Mouse (Mus musculus) small intestine, adult 10 weeks (tissue): ENCODE results near the gene Slc25a1. TPM values are rescaled to one million over a fixed set of nuclear protein-coding genes. Genes with fewer than 3 reads are reported as not detected.

Experiments used
- polyA plus RNA-seq: library from polyadenylated mRNA; stranded (reverse); fragments of 350-450 nt; fragmentation: Illumina TruSeq; extraction: RNeasy Lipid Tissue Mini Kit (QIAGEN cat#74804); gene quantifications from one replicate; pipeline ENCODE4 v1.2.3, GENCODE M21; 2014; ENCODE audit warnings: low replicate concordance

The Slc25a1 gene
- 11.0 TPM for polyA plus RNA-seq

GRCm38 (mm10) chr16:17928087-17928580 is at the start of gene Slc25a1:
TSS of gene Slc25a1 (minus strand) at chr16:17928219.

GRCm38 (mm10) chr16:17914307-17915249 is 13.4 kb downstream of the Slc25a1 start, which contains the start of gene Gsc2:
TSS of gene Gsc2 (minus strand) at chr16:17915059.

DNA sequence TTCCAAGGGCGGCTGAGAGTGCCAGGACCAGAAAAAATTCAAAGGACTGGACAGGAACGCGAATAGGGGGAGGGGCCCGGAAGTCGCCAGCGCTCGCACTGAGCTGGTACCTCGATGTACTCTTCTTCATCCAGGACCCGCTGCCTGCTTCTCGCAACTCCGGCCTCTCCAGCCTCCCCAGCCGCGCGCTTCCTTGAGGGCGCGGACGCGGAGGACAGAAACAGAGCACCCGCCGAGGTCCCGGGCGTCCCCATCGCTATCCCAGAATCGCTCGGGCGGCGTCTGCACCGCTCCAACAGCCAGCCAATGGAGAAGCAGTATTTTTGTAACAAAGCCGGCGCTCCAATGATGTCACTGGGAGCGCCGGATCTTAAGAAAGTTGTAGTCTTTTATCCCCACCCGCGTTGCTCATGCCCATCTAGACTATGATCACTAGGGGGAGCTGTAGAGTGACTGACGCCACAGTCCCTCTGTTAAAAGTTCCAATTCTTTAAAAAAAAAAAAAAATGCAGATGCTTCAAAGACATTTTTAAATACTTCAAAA is 16.9 kb downstream of the Slc25a1 start, which contains the start of gene Ess2:
Gene Ess2, minus strand, starts transcription at position 297 of the 544 bp plus-strand sequence.

GRCm38 (mm10) chr16:17898462-17898861 is 29.6 kb downstream of the Slc25a1 start, which contains the start of the genes Dgcr2 and Tssk2:
TSS of gene Dgcr2 (minus strand) at chr16:17898562.
TSS of gene Tssk2 (plus strand) at chr16:17898637.

DNA sequence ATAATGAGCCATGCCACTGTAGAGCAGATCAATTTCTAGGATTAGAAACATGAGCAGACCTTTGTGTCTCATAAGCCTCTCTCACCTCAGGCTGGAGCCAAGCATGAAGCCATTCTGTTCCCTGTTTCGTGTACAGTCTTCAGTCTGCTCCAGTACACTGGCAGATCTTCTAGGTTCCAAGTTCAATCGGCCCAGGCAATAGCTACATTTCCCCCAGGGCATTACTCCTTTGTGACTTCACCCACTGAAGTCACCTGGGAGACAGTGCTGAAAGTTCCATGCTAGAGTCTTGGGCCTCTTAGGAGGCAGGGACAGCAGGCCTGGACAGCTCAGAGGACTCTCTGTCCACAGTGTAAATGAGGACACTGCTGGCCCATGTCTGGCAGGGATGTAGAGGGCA is 34.1 kb downstream of the Slc25a1 start, which contains the start of gene Tssk1:
Gene Tssk1, plus strand, starts transcription at position 301 of the 400 bp plus-strand sequence.

GRCm38 (mm10) chr16:17891567-17891959 is 36.5 kb downstream of the Slc25a1 start, which contains the start of gene Gm20518:
TSS of gene Gm20518 (minus strand) at chr16:17891671.

Other genes with a start within 250 kb of the Slc25a1 start
- gene Med15, start 195.3 kb downstream of the Slc25a1 start, polyA plus RNA-seq = 6.8 TPM
- gene Klhl22, start 168.6 kb downstream of the Slc25a1 start, polyA plus RNA-seq = 5.3 TPM
- gene Scarf2, start 130.9 kb downstream of the Slc25a1 start, polyA plus RNA-seq = not detected
- gene B830017H08Rik, start 95.1 kb downstream of the Slc25a1 start, polyA plus RNA-seq = not detected
- gene Car15, start 89.9 kb downstream of the Slc25a1 start, polyA plus RNA-seq = not detected
- not detected for gene Gm20518, start 36.5 kb downstream of the Slc25a1 start, polyA plus RNA-seq
- not detected for gene Tssk1, start 34.0 kb downstream of the Slc25a1 start, polyA plus RNA-seq
- 6.0 TPM for gene Dgcr2, start 29.7 kb downstream of the Slc25a1 start, polyA plus RNA-seq
- not detected for gene Tssk2, start 29.6 kb downstream of the Slc25a1 start, polyA plus RNA-seq
- 2.0 TPM for gene Ess2, start 16.9 kb downstream of the Slc25a1 start, polyA plus RNA-seq
- not detected for gene Gsc2, start 13.2 kb downstream of the Slc25a1 start, polyA plus RNA-seq
- gene Vpreb2, start 52.2 kb upstream of the Slc25a1 start, polyA plus RNA-seq = not detected
- 2.7 TPM for gene Dgcr6, start 124.6 kb upstream of the Slc25a1 start, polyA plus RNA-seq
- gene Prodh, start 162.0 kb upstream of the Slc25a1 start, polyA plus RNA-seq = 0.30 TPM
- not detected for gene Rtn4r, start 199.4 kb upstream of the Slc25a1 start, polyA plus RNA-seq